Mouse (Mus musculus) stomach, embryonic 16.5 days (tissue): ENCODE measurements around the gene Klhl5. TPM values are rescaled to one million over a fixed set of nuclear protein-coding genes. Genes with fewer than 3 reads are reported as not detected.
A peak's percentile ranks its signal among the peaks of the same experiment; 100 is the strongest.

Experiments
- ATAC-seq: fragments of 200-750 bp; cut with Nextera tagmentation; 2 replicates; pipeline ENCODE4 v1.8.0; 2017; ENCODE audit warnings: moderate number of reproducible peaks, moderate TSS enrichment; ENCODE audit not compliant: insufficient read depth, low FRiP score
- H3K27ac ChIP-seq: fragments of 300-500 bp; sonication (generic); 2 replicates; pipeline ENCODE4 v1.5.1; 2014; ENCODE audit warnings: low read length
- H3K27me3 ChIP-seq: fragments of 300-500 bp; sonication (generic); 2 replicates; pipeline ENCODE4 v1.6.1; 2014; ENCODE audit warnings: low read length, control low read depth, mixed read lengths; ENCODE audit not compliant: control insufficient read depth, insufficient read depth
- H3K36me3 ChIP-seq: fragments of 300-500 bp; sonication (generic); 2 replicates; pipeline ENCODE4 v1.6.1; 2014; ENCODE audit warnings: low read length; ENCODE audit not compliant: control insufficient read depth, insufficient read depth
- H3K4me1 ChIP-seq: fragments of 300-500 bp; sonication (generic); 2 replicates; pipeline ENCODE4 v1.6.1; 2014; ENCODE audit warnings: low read length, control low read depth, mixed read lengths; ENCODE audit not compliant: control insufficient read depth, insufficient read depth
- H3K4me2 ChIP-seq: fragments of 300-500 bp; sonication (generic); 2 replicates; pipeline ENCODE4 v1.6.1; 2014; ENCODE audit warnings: low read depth, low read length, mixed read lengths
- H3K4me3 ChIP-seq: fragments of 300-500 bp; sonication (generic); replicated peaks from 2 replicates; pipeline ENCODE4 v1.5.1; 2014; ENCODE audit warnings: mild to moderate bottlenecking, low read length
- H3K9ac ChIP-seq: fragments of 300-500 bp; sonication (generic); 2 replicates; pipeline ENCODE4 v1.6.1; 2014; ENCODE audit warnings: low read length
- H3K9me3 ChIP-seq: fragments of 300-500 bp; sonication (generic); replicated peaks from 2 replicates; pipeline ENCODE4 v1.6.1; 2016; ENCODE audit warnings: low read length, control low read depth; ENCODE audit not compliant: control insufficient read depth
- WGBS: fragments of 180-500 bp; shearing (Covaris S2); extraction: QIAGEN DNeasy Blood & Tissue Kit; methylation state at CpG from one replicate; pipeline ENCODE4 v1.1.7; 2014; 5-methylcytosine and 5-hydroxymethylcytosine counted together
- polyA plus RNA-seq: library from polyadenylated mRNA; unstranded; fragments of >200 nt; fragmentation: Nextera tagmentation; extraction: Ambion mirVana; gene quantifications from 2 replicates; pipeline ENCODE4 v1.2.1, GENCODE M21; 2015

The Klhl5 gene
- polyA plus RNA-seq, 1 experiment from 2014 or later = 8.5 TPM

GRCm38 (mm10) chr5:65126137-65126536 is 18.8 kb downstream of the Klhl5 start:
- ATAC-seq = no peak
- 81% methylated on average over 1 of the region's 1 CpGs for WGBS

GRCm38 (mm10) chr5:65128481-65128880 is 21.1 kb downstream of the Klhl5 start:
- Histone ChIP-seq H3K4me1 (no peaks in the 10 kb centered on the region), H3K9ac (no peak overlapping the region), H3K4me2 (no peak overlapping the region), H3K27ac (no peak overlapping the region), H3K36me3 (no peaks in the 10 kb centered on the region), H3K9me3 (no peaks in the 10 kb centered on the region), H3K27me3 (no peaks in the 10 kb centered on the region), H3K4me3 (no peak overlapping the region)
- WGBS = 68% methylated on average over 2 of the region's 2 CpGs
- ATAC-seq = no peak

More at GRCm38 (mm10) chr5:65126137-65126536, 18.8 kb downstream of the Klhl5 start:
- Histone ChIP-seq H3K4me1 (no peaks in the 10 kb centered on the region), H3K27me3 (no peaks in the 10 kb centered on the region), H3K27ac (no peak overlapping the region), H3K4me3 (no peak overlapping the region), H3K9me3 (no peaks in the 10 kb centered on the region), H3K36me3 (no peaks in the 10 kb centered on the region), H3K4me2 (no peak overlapping the region), H3K9ac (no peak overlapping the region)

- H3K9me3 ChIP-seq = no peaks in the 10 kb centered on the region
- ATAC-seq = no peak
- H3K4me3 ChIP-seq = peak overlapping the region; percentile 40
- H3K27me3 ChIP-seq = no peaks in the 10 kb centered on the region
- H3K27ac ChIP-seq = no peak overlapping the region
- WGBS = 8% methylated on average over 12 of the region's 12 CpGs
- no peaks in the 10 kb centered on the region for H3K4me1 ChIP-seq
- H3K4me2 ChIP-seq = peak overlapping the region; percentile 60
- H3K9ac ChIP-seq = peak overlapping the region; percentile 51
- H3K36me3 ChIP-seq = no peaks in the 10 kb centered on the region
These were observed 23.3 kb downstream of the Klhl5 start for GRCm38 (mm10) chr5:65130528-65131210.

GRCm38 (mm10) chr5:65131211-65131879 is 24.0 kb downstream of the Klhl5 start:
- no peaks in the 10 kb centered on the region for H3K9me3 ChIP-seq
- 24% methylated on average over 20 of the region's 20 CpGs for WGBS
- no peaks in the 10 kb centered on the region for H3K4me1 ChIP-seq
- H3K4me3 ChIP-seq = peak overlapping the region; percentile 40
- H3K27ac ChIP-seq = no peak overlapping the region
- H3K36me3 ChIP-seq = no peaks in the 10 kb centered on the region
- H3K27me3 ChIP-seq = no peaks in the 10 kb centered on the region
- peak overlapping the region; percentile 51 for H3K9ac ChIP-seq
- no peak for ATAC-seq
- H3K4me2 ChIP-seq = peak overlapping the region; percentile 60

GRCm38 (mm10) chr5:65136159-65136558 is 28.8 kb downstream of the Klhl5 start:
- Histone ChIP-seq H3K4me2 (no peak overlapping the region), H3K27me3 (no peaks in the 10 kb centered on the region), H3K27ac (no peak overlapping the region), H3K36me3 (no peaks in the 10 kb centered on the region), H3K9ac (no peak overlapping the region), H3K9me3 (no peaks in the 10 kb centered on the region), H3K4me1 (no peaks in the 10 kb centered on the region), H3K4me3 (no peak overlapping the region)
- WGBS = 80% methylated on average over 7 of the region's 7 CpGs
- ATAC-seq = no peak

GRCm38 (mm10) chr5:65137073-65137472 is 29.7 kb downstream of the Klhl5 start:
- Histone ChIP-seq H3K27me3 (no peaks in the 10 kb centered on the region), H3K36me3 (no peaks in the 10 kb centered on the region), H3K27ac (no peak overlapping the region), H3K9ac (no peak overlapping the region), H3K4me3 (no peak overlapping the region), H3K4me1 (no peaks in the 10 kb centered on the region), H3K9me3 (no peaks in the 10 kb centered on the region), H3K4me2 (no peak overlapping the region)
- ATAC-seq = no peak
- 83% methylated on average over 6 of the region's 6 CpGs for WGBS

GRCm38 (mm10) chr5:65141242-65141641 is 33.9 kb downstream of the Klhl5 start:
- ATAC-seq = no peak

GRCm38 (mm10) chr5:65142247-65142646 is 34.9 kb downstream of the Klhl5 start:
- Histone ChIP-seq H3K27ac (no peak overlapping the region), H3K4me2 (no peak overlapping the region), H3K9me3 (no peaks in the 10 kb centered on the region), H3K27me3 (no peaks in the 10 kb centered on the region), H3K9ac (no peak overlapping the region), H3K36me3 (no peaks in the 10 kb centered on the region; the same call in 1 of the 2 replicates), H3K4me3 (no peak overlapping the region), H3K4me1 (no peaks in the 10 kb centered on the region)
- ATAC-seq = no peak
- 81% methylated on average over 6 of the region's 6 CpGs for WGBS

More at GRCm38 (mm10) chr5:65141242-65141641, 33.9 kb downstream of the Klhl5 start:
- H3K27me3 ChIP-seq = no peaks in the 10 kb centered on the region
- 87% methylated on average over 8 of the region's 8 CpGs for WGBS
- no peak overlapping the region for H3K9ac ChIP-seq
- no peak overlapping the region for H3K27ac ChIP-seq
- H3K9me3 ChIP-seq = no peaks in the 10 kb centered on the region
- no peak overlapping the region for H3K4me2 ChIP-seq
- no peaks in the 10 kb centered on the region; the same call in 1 of the 2 replicates for H3K36me3 ChIP-seq
- H3K4me3 ChIP-seq = no peak overlapping the region
- H3K4me1 ChIP-seq = no peaks in the 10 kb centered on the region

GRCm38 (mm10) chr5:65145499-65146101 is 38.3 kb downstream of the Klhl5 start:
- WGBS = 86% methylated on average over 9 of the region's 9 CpGs
- H3K27me3 ChIP-seq = no peaks in the 10 kb centered on the region
- no peak for ATAC-seq

More at GRCm38 (mm10) chr5:65145499-65146101, 38.3 kb downstream of the Klhl5 start:
- no peaks in the 10 kb centered on the region; the same call in 1 of the 2 replicates for H3K36me3 ChIP-seq
- H3K4me3 ChIP-seq = no peak overlapping the region
- H3K4me2 ChIP-seq = no peak overlapping the region
- no peaks in the 10 kb centered on the region for H3K4me1 ChIP-seq
- H3K9ac ChIP-seq = no peak overlapping the region
- H3K9me3 ChIP-seq = no peaks in the 10 kb centered on the region
- H3K27ac ChIP-seq = no peak overlapping the region
